Mouse (Mus musculus): Measurements from ENCODE around the gene Brpf1. TPM values are rescaled to one million over a fixed set of nuclear protein-coding genes. Genes with fewer than 3 reads are reported as not detected.

The Brpf1 gene
- polyA plus RNA-seq, 1 experiment from 2014 or later: 26.4 TPM

- 12% methylated on average over 5 of the region's 7 CpGs for WGBS
- Histone ChIP-seq H3K27me3 (ENCODE audit: insufficient read depth, low read length) (no peaks in the 10 kb centered on the region), H3K4me1 (ENCODE audit: insufficient read depth) (peaks cover 16% of the 10 kb centered on the region), H3K4me3 (ENCODE audit: low read depth, low read length) (peak overlapping the region; percentile 59; the same call in 1 of the 2 replicates), H3K4me2 (peak overlapping the region; percentile 65), H3K9ac (peak overlapping the region; percentile 76), H3K27ac (ENCODE audit: low read depth) (peak overlapping the region; percentile 32; the same call in 1 of the 2 replicates), H3K36me3 (ENCODE audit: insufficient read depth) (peaks cover 32% of the 10 kb centered on the region), H3K9me3 (ENCODE audit: low read depth, low read length) (no peaks in the 10 kb centered on the region)
- DNase-seq: peak; percentile 59
- no peak for TF ChIP-seq CTCF (IDR thresholded peaks at IDR 0.05; ENCODE audit: low read depth)
- no peak for ATAC-seq (ENCODE audit: insufficient read depth)
Measured at GRCm38 (mm10) chr6:113342297-113342696, 35.4 kb downstream of the Brpf1 start.

- peak within 1 kb of the TSS; percentile 63 for H3K27ac ChIP-seq (ENCODE audit: low read depth)
- no peaks in the 10 kb centered on the region for H3K27me3 ChIP-seq (ENCODE audit: insufficient read depth, low read length)
- no peaks in the 10 kb centered on the region for H3K9me3 ChIP-seq (ENCODE audit: low read depth, low read length)
- ATAC-seq (ENCODE audit: insufficient read depth) (peak; percentile 84), DNase-seq (peak; percentile 86)
- peak within 1 kb of the TSS; percentile 59 for H3K4me3 ChIP-seq (ENCODE audit: low read depth, low read length)
- WGBS: 8% methylated on average over 32 of the region's 32 CpGs
- peaks cover 26% of the 10 kb centered on the region for H3K36me3 ChIP-seq (ENCODE audit: insufficient read depth)
- H3K9ac ChIP-seq: peak within 1 kb of the TSS; percentile 76
- H3K4me2 ChIP-seq: peak within 1 kb of the TSS; percentile 65
- TF ChIP-seq CTCF (IDR thresholded peaks at IDR 0.05; ENCODE audit: low read depth): no peak
- H3K4me1 ChIP-seq (ENCODE audit: insufficient read depth): peaks cover 15% of the 10 kb centered on the region
Measured at GRCm38 (mm10) chr6:113343177-113344092, 36.5 kb downstream of the Brpf1 start, which contains the start of gene Camk1. Gene Camk1 (minus strand): TSS chr6:113343984.

GRCm38 (mm10) chr6:113344321-113344720 is 37.4 kb downstream of the Brpf1 start:
- peak overlapping the region; percentile 59 for H3K4me3 ChIP-seq (ENCODE audit: low read depth, low read length)
- H3K9ac ChIP-seq: peak overlapping the region; percentile 76
- peak overlapping the region; percentile 65 for H3K4me2 ChIP-seq
- TF ChIP-seq CTCF (IDR thresholded peaks at IDR 0.05; ENCODE audit: low read depth): no peak
- no peaks in the 10 kb centered on the region for H3K9me3 ChIP-seq (ENCODE audit: low read depth, low read length)
- H3K36me3 ChIP-seq (ENCODE audit: insufficient read depth): peaks cover 18% of the 10 kb centered on the region
- DNase-seq (peak; percentile 85), ATAC-seq (ENCODE audit: insufficient read depth) (no peak; the same call in 1 of the 2 replicates)
- 31% methylated on average over 2 of the region's 2 CpGs for WGBS
- H3K27me3 ChIP-seq (ENCODE audit: insufficient read depth, low read length): no peaks in the 10 kb centered on the region
- H3K27ac ChIP-seq (ENCODE audit: low read depth): peak overlapping the region; percentile 63
- peaks cover 15% of the 10 kb centered on the region for H3K4me1 ChIP-seq (ENCODE audit: insufficient read depth)

- no peak for ATAC-seq (ENCODE audit: insufficient read depth)
- Histone ChIP-seq H3K27me3 (ENCODE audit: insufficient read depth, low read length) (no peaks in the 10 kb centered on the region), H3K27ac (ENCODE audit: low read depth) (no peak overlapping the region), H3K9me3 (ENCODE audit: low read depth, low read length) (no peaks in the 10 kb centered on the region), H3K4me2 (no peak overlapping the region), H3K4me1 (ENCODE audit: insufficient read depth) (peaks cover 10% of the 10 kb centered on the region), H3K36me3 (ENCODE audit: insufficient read depth) (no peaks in the 10 kb centered on the region), H3K9ac (no peak overlapping the region), H3K4me3 (ENCODE audit: low read depth, low read length) (no peak overlapping the region)
- no peak for TF ChIP-seq CTCF (IDR thresholded peaks at IDR 0.05; ENCODE audit: low read depth)
- no peak for DNase-seq
- 58% methylated on average over 4 of the region's 4 CpGs for WGBS
Measured at GRCm38 (mm10) chr6:113346897-113347296, 40.0 kb downstream of the Brpf1 start.

- no peak overlapping the region for H3K9ac ChIP-seq
- H3K4me1 ChIP-seq (ENCODE audit: insufficient read depth): no peaks in the 10 kb centered on the region
- H3K4me3 ChIP-seq (ENCODE audit: low read depth, low read length): no peak overlapping the region
- TF ChIP-seq CTCF (IDR thresholded peaks at IDR 0.05; ENCODE audit: low read depth): no peak
- no peaks in the 10 kb centered on the region for H3K9me3 ChIP-seq (ENCODE audit: low read depth, low read length)
- DNase-seq: no peak
- H3K27ac ChIP-seq (ENCODE audit: low read depth): no peak overlapping the region
- no peaks in the 10 kb centered on the region for H3K36me3 ChIP-seq (ENCODE audit: insufficient read depth)
- H3K27me3 ChIP-seq (ENCODE audit: insufficient read depth, low read length): no peaks in the 10 kb centered on the region
- no peak overlapping the region for H3K4me2 ChIP-seq
- no peak for ATAC-seq (ENCODE audit: insufficient read depth)
Measured at GRCm38 (mm10) chr6:113350538-113350937, 43.6 kb downstream of the Brpf1 start.

GRCm38 (mm10) chr6:113351161-113351560 is 44.2 kb downstream of the Brpf1 start:
- TF ChIP-seq CTCF (IDR thresholded peaks at IDR 0.05; ENCODE audit: low read depth): no peak
- no peaks in the 10 kb centered on the region for H3K27me3 ChIP-seq (ENCODE audit: insufficient read depth, low read length)
- 72% methylated on average over 1 of the region's 1 CpGs for WGBS
- H3K27ac ChIP-seq (ENCODE audit: low read depth): no peak overlapping the region
- no peak overlapping the region for H3K4me3 ChIP-seq (ENCODE audit: low read depth, low read length)
- ATAC-seq (ENCODE audit: insufficient read depth): no peak
- no peaks in the 10 kb centered on the region for H3K9me3 ChIP-seq (ENCODE audit: low read depth, low read length)
- no peaks in the 10 kb centered on the region for H3K36me3 ChIP-seq (ENCODE audit: insufficient read depth)
- H3K4me2 ChIP-seq: no peak overlapping the region
- DNase-seq: no peak
- H3K4me1 ChIP-seq (ENCODE audit: insufficient read depth): no peaks in the 10 kb centered on the region
- H3K9ac ChIP-seq: no peak overlapping the region

- Histone ChIP-seq H3K9me3 (ENCODE audit: low read depth, low read length) (no peaks in the 10 kb centered on the region), H3K4me1 (ENCODE audit: insufficient read depth) (no peaks in the 10 kb centered on the region), H3K36me3 (ENCODE audit: insufficient read depth) (no peaks in the 10 kb centered on the region), H3K27me3 (ENCODE audit: insufficient read depth, low read length) (no peaks in the 10 kb centered on the region), H3K9ac (no peak overlapping the region), H3K4me2 (no peak overlapping the region), H3K4me3 (ENCODE audit: low read depth, low read length) (no peak overlapping the region), H3K27ac (ENCODE audit: low read depth) (no peak overlapping the region)
- 41% methylated on average over 10 of the region's 10 CpGs for WGBS
- no peak for TF ChIP-seq CTCF (IDR thresholded peaks at IDR 0.05; ENCODE audit: low read depth)
- ATAC-seq (ENCODE audit: insufficient read depth): peak; percentile 63
- peak; percentile 51 for DNase-seq
Measured at GRCm38 (mm10) chr6:113351653-113352052, 44.7 kb downstream of the Brpf1 start.
